Mouse (Mus musculus) neural tube, embryonic 14.5 days (tissue): Measurements from ENCODE around the gene Frmd5. TPM values are rescaled to one million over a fixed set of nuclear protein-coding genes. Genes with fewer than 3 reads are reported as not detected.

ENCODE experiments used
- ATAC-seq: fragments of 200-750 bp; cut with Nextera tagmentation; 2 replicates; pipeline ENCODE4 v1.8.0; 2017; ENCODE audit warnings: low read depth, mild to moderate bottlenecking, moderate TSS enrichment, moderate library complexity
- H3K27ac ChIP-seq: fragments of 300-500 bp; sonication (generic); 2 replicates; pipeline ENCODE4 v1.5.1; 2014; ENCODE audit warnings: low read depth, mild to moderate bottlenecking, control low read depth, low read length, moderate library complexity, mixed read lengths
- H3K27me3 ChIP-seq: fragments of 300-500 bp; sonication (generic); 2 replicates; pipeline ENCODE4 v1.6.1; 2014; ENCODE audit warnings: low read length; ENCODE audit not compliant: control insufficient read depth, insufficient read depth
- H3K36me3 ChIP-seq: fragments of 300-500 bp; sonication (generic); 2 replicates; pipeline ENCODE4 v1.6.1; 2014; ENCODE audit warnings: low read length, mixed read lengths; ENCODE audit not compliant: control insufficient read depth, insufficient read depth
- H3K4me1 ChIP-seq: fragments of 300-500 bp; sonication (generic); 2 replicates; pipeline ENCODE4 v1.6.1; 2014; ENCODE audit warnings: low read length; ENCODE audit not compliant: control insufficient read depth, insufficient read depth
- H3K4me2 ChIP-seq: fragments of 300-500 bp; sonication (generic); 2 replicates; pipeline ENCODE4 v1.6.1; 2014; ENCODE audit warnings: mild to moderate bottlenecking, low read depth, low read length, control low read depth
- H3K4me3 ChIP-seq: fragments of 300-500 bp; sonication (generic); 2 replicates; pipeline ENCODE4 v1.5.1; 2014; ENCODE audit warnings: low read depth, low read length, control low read depth, mixed read lengths
- H3K9ac ChIP-seq: fragments of 300-500 bp; sonication (generic); replicated peaks from 2 replicates; pipeline ENCODE4 v1.6.1; 2014; ENCODE audit warnings: low read depth, mild to moderate bottlenecking, control low read depth, low read length, mixed read lengths
- H3K9me3 ChIP-seq: fragments of 300-500 bp; sonication (generic); 2 replicates; pipeline ENCODE4 v1.6.1; 2016; ENCODE audit warnings: low read length; ENCODE audit not compliant: control insufficient read depth
- WGBS: fragments of 180-500 bp; shearing (Covaris S2); extraction: QIAGEN DNeasy Blood & Tissue Kit; methylation state at CpG from one replicate; pipeline ENCODE4 v1.1.7; 2014; 5-methylcytosine and 5-hydroxymethylcytosine counted together
- polyA plus RNA-seq: library from polyadenylated mRNA; unstranded; fragments of >200 nt; fragmentation: Nextera tagmentation; extraction: Ambion mirVana; gene quantifications from 2 replicates; pipeline ENCODE4 v1.2.1, GENCODE M21; 2014

Frmd5 gene
- polyA plus RNA-seq, 1 experiment from 2014 or later = 31.2 TPM

- Histone ChIP-seq H3K9me3 (no peaks in the 10 kb centered on the region), H3K4me2 (no peak overlapping the region), H3K27ac (no peak overlapping the region), H3K4me3 (no peak overlapping the region), H3K27me3 (no peaks in the 10 kb centered on the region), H3K9ac (no peak overlapping the region), H3K4me1 (peaks cover 4% of the 10 kb centered on the region; the same call in 1 of the 2 replicates), H3K36me3 (no peaks in the 10 kb centered on the region)
- 100% methylated on average over 1 of the region's 1 CpGs for WGBS
- no peak for ATAC-seq
These were observed 50.6 kb downstream of the Frmd5 start for GRCm38 (mm10) chr2:121756336-121756735.

DNA sequence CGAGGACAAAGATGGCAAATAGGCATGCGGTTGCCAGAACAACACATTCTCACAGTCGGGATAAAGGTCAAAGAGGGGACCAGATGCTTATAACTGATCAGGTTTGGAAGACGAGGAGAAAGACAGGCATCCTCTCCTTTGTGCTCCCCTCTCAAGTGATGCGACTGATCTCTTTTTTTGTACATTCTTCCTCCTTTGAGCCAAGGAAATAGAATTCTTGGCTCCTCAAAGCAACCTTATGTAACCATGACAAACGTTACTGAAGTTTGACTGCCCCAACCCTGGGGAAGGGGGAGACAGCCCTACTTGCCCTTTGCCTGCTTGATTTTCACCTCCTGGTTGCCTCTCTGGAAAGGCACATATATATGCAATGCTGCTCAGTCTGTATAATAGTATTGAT is 51.8 kb downstream of the Frmd5 start:
- no peak overlapping the region for H3K9ac ChIP-seq
- no peaks in the 10 kb centered on the region for H3K9me3 ChIP-seq
- no peak for ATAC-seq
- peaks cover 4% of the 10 kb centered on the region; the same call in 1 of the 2 replicates for H3K4me1 ChIP-seq
- H3K36me3 ChIP-seq = no peaks in the 10 kb centered on the region
- H3K27me3 ChIP-seq = no peaks in the 10 kb centered on the region
- H3K4me3 ChIP-seq = no peak overlapping the region
- whole genome bisulfite sequencing = 14% methylated on average over 6 of the region's 6 CpGs
- no peak overlapping the region for H3K27ac ChIP-seq
- no peak overlapping the region for H3K4me2 ChIP-seq

DNA sequence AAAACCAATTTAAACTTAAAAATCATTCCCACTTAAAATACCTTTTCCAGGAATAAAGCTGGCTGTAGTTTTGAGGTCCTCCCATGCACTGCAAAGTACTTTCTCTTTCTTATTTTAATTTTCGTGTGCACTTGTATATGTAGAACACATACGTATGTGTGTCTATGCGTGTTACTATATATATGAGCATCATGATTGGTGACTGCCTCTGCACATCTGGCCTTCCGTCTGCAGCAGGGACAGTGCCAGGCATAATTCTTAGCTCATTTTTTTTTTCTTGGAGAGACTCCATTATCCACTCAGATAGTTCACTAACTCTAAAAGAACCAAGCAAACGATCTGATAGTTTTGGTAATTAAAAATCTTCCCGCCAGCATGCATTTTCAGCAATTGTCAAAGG is 56.8 kb downstream of the Frmd5 start:
- ATAC-seq = no peak
- 72% methylated on average over 6 of the region's 6 CpGs for WGBS
- H3K4me1 ChIP-seq = peaks cover 2% of the 10 kb centered on the region; the same call in 1 of the 2 replicates
- no peak overlapping the region for H3K4me3 ChIP-seq
- no peaks in the 10 kb centered on the region for H3K9me3 ChIP-seq
- H3K36me3 ChIP-seq = no peaks in the 10 kb centered on the region
- H3K27ac ChIP-seq = no peak overlapping the region
- no peak overlapping the region for H3K9ac ChIP-seq
- no peak overlapping the region for H3K4me2 ChIP-seq
- no peaks in the 10 kb centered on the region for H3K27me3 ChIP-seq

DNA sequence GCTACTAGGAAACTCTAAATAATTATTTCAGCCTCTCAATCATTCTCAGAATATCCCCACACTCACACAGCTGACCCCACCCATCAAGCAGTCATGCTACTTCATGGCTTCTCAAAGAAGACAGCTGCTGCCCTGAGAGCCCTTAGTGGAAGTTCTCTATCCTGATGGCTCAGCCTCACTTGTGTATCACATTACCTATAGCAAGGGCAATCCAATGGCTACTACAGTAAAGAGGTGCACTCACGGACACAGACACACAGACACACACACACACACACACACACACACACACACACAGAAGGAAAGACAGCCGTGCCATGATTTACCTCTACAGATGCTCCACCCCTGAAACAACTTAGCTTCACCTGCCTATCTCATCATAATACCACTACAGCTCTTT is 65.7 kb downstream of the Frmd5 start:
- Histone ChIP-seq H3K27ac (no peak overlapping the region), H3K9ac (no peak overlapping the region), H3K9me3 (no peaks in the 10 kb centered on the region), H3K36me3 (no peaks in the 10 kb centered on the region), H3K4me1 (no peaks in the 10 kb centered on the region), H3K27me3 (no peaks in the 10 kb centered on the region), H3K4me2 (no peak overlapping the region), H3K4me3 (no peak overlapping the region)
- WGBS = 87% methylated on average over 2 of the region's 2 CpGs
- ATAC-seq = no peak

DNA sequence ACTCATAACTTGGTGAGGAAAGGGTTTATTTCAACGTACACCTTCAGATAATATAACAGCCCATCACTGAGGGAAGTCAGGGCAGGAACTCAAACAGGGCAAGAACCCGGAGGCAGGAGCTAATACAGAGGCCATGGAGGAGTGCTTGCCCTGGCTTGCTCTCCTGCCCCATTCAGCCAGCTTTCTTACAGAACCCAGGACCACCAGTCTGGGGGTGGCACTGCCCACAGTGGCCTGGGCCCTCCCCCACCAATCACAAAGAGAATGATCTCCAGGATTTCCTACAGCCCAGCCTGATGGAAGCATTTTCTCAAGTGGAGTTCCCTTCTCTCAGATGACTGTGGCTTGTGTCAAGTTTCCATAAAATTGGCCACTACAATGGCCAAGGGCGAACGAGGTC is 67.5 kb downstream of the Frmd5 start:
- Histone ChIP-seq H3K4me3 (no peak overlapping the region), H3K27me3 (no peaks in the 10 kb centered on the region), H3K9ac (no peak overlapping the region), H3K36me3 (no peaks in the 10 kb centered on the region), H3K4me1 (no peaks in the 10 kb centered on the region), H3K4me2 (no peak overlapping the region), H3K9me3 (no peaks in the 10 kb centered on the region), H3K27ac (no peak overlapping the region)
- ATAC-seq = no peak
- WGBS = 91% methylated on average over 4 of the region's 4 CpGs

GRCm38 (mm10) chr2:121733426-121733825 is 73.5 kb downstream of the Frmd5 start:
- H3K27ac ChIP-seq = no peak overlapping the region
- H3K36me3 ChIP-seq = no peaks in the 10 kb centered on the region
- H3K9me3 ChIP-seq = no peaks in the 10 kb centered on the region
- WGBS = 90% methylated on average over 7 of the region's 7 CpGs
- no peak for ATAC-seq
- H3K9ac ChIP-seq = no peak overlapping the region
- no peaks in the 10 kb centered on the region for H3K27me3 ChIP-seq
- no peaks in the 10 kb centered on the region for H3K4me1 ChIP-seq
- no peak overlapping the region for H3K4me2 ChIP-seq
- H3K4me3 ChIP-seq = no peak overlapping the region

DNA sequence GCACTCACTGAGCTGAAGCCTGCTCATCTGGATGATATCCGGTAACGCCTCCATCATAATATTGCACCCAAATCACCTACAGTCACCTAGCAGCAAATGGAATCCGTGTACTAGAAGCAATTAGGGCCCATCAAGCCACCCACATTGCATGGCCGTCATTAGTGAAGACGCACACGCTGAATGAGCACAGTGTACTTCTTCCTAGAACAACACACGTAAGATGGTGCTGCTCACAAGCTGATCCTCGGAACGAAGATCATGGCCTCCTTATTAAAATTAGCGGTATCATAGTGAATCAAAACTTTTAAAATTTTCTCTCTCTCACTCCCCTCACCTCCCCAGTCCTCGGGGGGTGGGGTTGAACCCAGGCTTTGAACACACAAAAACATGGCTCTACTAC is 76.4 kb downstream of the Frmd5 start:
- Histone ChIP-seq H3K36me3 (no peaks in the 10 kb centered on the region), H3K27ac (no peak overlapping the region), H3K4me3 (no peak overlapping the region), H3K4me1 (no peaks in the 10 kb centered on the region), H3K9ac (no peak overlapping the region), H3K4me2 (no peak overlapping the region), H3K27me3 (no peaks in the 10 kb centered on the region), H3K9me3 (no peaks in the 10 kb centered on the region)
- ATAC-seq = no peak
- 96% methylated on average over 11 of the region's 11 CpGs for WGBS

DNA sequence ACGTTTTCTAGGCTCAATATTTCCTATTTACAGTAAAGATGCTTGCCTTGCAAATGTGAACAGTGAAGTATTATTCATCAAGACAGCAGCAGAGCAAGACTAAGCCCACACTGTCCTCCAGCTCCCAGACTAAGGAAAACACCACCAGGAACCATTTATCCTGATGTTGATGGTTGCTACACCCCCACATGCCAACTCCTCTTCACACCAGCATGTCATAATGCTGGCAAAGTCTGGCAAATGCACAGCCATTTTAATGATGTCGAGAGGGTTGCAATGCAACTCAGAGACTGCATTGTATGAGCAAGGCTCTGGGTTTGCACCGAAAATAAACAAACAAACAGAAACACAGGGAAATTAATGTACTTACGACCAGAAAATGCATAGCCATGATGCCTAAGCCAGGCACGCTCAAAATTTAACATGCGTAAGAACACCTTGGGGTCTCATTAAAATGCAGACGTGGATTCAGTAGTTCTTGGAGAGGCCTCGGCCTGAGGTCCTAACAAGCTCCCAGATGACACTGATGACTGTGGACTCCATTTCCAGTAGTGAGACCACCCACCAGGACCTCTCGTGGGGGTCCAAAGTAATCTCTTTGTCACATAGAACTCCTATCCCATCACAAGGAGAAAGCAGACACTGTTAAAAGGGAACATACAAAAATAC is 77.8 kb downstream of the Frmd5 start:
- 59% methylated on average over 9 of the region's 9 CpGs for WGBS
- Histone ChIP-seq H3K36me3 (no peaks in the 10 kb centered on the region), H3K4me1 (no peaks in the 10 kb centered on the region), H3K4me3 (no peak overlapping the region), H3K9me3 (no peaks in the 10 kb centered on the region), H3K9ac (no peak overlapping the region), H3K27me3 (no peaks in the 10 kb centered on the region), H3K27ac (no peak overlapping the region), H3K4me2 (no peak overlapping the region)
- ATAC-seq = no peak

DNA sequence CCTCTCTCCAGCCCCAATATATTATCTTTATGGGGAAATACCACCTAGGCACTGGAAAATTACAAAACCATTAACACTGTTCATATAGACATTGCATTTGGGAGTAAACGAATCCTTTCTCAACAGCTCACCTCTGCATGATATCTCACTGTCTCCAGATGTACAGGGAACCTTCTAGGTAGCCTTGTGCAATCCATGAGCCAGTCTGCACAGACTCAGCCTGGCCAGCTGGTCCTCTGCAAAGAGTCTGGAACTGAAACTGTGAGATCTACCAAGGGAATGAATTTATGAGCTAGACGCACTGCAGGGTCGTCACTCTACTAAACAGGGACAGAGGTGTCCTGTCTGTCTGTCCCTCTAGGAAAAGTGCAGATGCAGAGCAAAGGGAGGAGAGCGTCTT is 82.0 kb downstream of the Frmd5 start:
- no peak overlapping the region for H3K4me3 ChIP-seq
- no peaks in the 10 kb centered on the region for H3K27me3 ChIP-seq
- 70% methylated on average over 4 of the region's 4 CpGs for WGBS
- ATAC-seq = no peak
- no peaks in the 10 kb centered on the region for H3K9me3 ChIP-seq
- H3K4me1 ChIP-seq = 0 out of 2 replicates have a peak, but pooled peaks cover 1% of the 10 kb centered on the region
- H3K4me2 ChIP-seq = no peak overlapping the region
- no peaks in the 10 kb centered on the region for H3K36me3 ChIP-seq
- H3K9ac ChIP-seq = no peak overlapping the region
- no peak overlapping the region for H3K27ac ChIP-seq
